Mouse (Mus musculus) induced T-regulatory cell, adult 2 months (primary cell): ENCODE results near the gene Vdac2.

Experiments used
- DNase-seq: peaks from one replicate; pipeline ENCODE4 v3.0.0-alpha.2; 2012; ENCODE audit warnings: low read depth

The Vdac2 gene

DNA sequence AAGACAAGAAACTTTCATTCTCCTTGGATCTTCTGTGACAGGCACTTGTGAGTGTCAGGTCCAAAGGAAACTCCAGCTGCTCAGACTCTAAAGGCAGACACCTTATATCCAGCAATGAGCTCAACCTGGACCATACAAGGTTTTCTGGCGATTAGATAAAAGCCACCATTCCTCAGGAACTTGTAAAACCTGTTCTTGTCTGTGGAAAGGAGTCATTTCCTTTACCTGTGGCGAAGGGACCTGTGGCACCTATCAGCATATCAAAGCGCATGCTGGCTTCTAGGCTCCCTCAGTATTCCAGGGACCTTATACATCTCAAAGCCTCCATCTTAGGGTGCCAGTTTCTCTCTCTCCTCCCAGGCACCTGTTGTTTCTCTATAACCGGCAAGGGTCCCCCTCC is 7.6 kb upstream of the Vdac2 start:
- DNase-seq, result no peak

DNA sequence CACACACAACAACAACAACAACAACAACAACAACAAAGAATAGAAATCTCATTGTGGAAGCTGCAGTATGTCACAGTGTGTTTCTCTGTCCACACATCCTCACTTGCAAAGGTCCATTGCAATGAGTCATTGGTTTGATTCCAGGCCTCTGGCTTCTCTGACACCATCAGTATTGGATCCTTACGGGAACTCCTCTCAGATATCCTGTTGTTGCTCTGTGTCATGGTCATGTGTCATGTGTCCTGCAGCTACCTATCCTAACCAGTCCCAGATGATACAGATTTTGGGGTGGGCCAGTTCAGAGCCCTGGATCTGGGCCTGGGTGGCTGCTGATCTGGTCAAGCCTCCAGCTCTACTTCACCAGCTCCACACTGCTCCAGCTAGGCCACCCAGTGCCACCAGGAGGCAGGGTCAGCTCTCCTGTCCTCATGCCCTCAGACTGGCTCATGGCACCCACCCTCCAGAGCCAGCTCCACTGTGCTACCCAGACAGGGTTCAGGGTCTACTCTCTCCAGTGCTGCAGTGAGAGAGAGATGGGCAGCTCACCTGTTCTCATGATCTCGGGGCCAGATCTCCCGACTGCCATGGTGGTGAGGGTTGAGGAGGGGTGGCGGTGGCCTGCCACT is 4.0 kb upstream of the Vdac2 start:
- DNase-seq, result no peak

DNA sequence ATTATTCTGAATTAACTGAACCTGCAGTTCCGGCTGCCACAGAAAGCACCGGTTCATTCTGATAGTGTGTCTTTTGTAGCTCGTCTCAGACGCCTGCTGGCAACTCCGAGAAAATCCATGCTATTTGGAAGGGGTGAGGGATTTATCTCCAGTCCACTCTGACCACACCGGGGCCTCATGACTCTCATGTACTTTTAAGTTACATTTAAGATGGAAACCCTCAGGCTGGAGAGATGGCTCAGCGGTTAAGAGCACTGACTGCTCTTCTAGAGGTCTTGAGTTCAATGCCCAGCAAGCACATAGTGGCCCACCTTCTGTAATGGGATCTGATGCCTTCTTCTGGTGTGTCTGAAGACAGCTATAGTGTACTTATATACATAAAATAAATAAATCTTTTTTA is 2.7 kb upstream of the Vdac2 start:
- no peak for DNase-seq

DNA sequence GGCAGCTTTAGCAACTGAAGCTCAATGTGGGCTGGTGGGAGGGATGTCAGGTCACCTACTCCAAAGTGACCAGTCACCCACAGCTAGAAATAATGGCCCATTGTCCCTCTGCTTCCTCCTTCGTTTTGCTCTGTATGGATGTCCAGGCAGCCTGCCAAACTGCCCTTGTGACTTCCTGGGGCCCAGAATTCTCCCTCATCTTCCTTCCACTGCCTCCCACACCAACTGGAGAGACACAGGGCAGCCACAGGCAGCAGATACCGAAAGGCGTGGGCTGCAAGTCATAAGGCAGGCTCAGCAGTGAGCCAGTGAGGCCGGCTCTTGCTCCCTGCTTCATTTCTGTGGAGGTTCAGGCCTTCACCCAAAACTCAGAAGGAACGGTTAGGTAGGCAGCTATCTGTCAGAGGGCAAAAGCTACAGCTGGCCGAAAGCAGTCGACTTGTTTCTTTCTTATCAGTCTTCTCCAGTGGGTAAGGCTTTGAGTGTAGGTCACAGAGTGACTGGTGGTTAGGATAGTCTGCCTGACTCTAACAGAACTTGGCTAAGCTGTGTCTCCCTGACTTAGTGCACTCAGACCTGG is 2.2 kb upstream of the Vdac2 start:
- DNase-seq, result no peak

DNA sequence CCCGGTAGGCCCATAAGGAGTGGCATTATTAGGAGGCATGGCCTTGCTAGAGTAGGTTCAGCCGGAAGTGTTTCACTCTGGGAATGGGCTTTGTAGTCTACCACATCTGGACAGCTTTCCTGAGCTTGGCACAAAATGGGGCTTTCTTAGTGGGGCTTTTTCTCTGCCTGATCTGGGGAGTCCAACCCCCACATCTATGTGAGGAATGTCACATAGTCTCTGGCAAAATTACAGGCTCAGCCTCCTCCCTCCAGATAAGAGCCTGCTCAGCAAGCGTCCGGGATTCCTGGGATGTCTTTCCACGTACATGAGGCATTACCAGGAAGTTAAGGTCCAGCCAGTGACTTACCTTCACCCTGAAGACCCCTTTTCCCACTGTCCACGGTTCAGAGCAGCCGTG is 1.1 kb upstream of the Vdac2 start:
- no peak for DNase-seq

DNA sequence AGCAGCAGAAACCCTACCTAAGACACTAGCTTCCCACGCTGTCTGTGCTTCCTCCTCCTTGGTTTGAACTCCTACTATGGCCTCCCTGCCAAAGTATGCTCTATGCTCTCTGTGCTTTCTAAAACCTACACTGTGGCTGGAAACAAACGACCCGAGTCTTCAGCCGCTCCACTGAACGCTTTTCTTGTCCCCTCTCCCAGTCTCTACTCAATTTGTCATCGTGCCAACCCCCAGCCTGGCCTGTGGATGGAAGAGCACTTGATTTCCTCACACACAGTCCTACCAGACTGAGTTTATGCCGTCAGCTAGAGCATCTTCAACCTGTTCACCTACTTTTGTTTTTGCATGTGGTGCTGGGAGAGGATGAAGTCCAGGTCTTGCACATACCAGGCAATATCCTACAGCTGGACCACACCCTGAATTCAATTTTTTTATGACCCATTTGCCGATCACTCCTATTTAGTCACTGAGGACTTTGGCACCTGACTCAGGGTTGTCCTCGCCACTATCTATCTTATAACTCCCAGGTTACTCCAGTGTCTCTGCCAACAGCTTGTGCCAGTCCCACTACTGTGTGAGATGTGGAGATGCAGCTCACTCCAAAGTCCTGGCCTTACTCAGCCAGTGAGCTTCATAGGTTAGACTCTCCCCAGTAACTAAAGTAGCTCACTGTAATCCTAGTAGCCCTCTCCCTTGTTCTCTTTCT is 901 bp downstream of the Vdac2 start:
- no peak for DNase-seq

DNA sequence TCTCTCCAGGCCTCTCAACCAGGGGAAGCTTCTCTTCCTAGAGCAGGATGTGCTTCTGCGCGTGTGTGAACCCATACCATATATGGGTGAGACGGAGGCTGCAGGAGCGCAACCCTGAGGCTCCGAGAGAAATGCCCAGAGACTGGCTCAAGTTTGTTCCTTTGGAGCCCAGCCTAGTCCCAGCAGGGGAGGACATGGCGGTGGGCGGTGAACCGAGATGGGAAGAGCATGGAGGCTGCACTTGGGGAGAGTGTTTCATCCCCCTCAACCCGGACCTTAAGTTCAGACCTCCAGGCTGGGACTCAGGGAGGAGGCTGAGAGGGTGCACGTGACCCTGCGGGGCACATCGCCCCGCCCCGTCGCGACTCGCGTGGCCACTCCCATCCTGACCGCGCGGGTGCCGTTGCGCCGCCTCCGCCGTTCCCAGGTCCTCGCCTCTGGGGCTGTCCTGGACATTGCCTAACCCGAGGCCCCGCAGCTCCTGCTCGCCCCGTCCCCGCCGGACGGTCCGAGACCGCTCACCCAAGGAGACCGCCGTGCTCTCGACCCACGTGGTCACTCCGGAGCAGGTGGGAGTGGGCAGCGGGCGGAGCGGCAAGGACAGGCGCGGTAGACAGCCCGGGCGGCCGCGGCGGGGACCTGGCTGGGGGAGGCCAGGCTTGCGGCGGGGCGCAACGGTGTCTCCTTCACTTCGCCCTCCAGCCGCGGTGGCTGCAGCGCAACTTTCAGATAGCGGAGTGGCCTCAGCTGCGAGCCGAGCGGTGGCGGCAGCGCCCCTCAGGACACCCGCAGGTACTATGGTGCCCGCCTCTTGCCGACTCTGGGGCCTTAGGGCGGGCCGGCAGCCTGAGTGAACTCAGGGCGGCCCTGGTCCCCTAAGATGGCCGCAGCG is 6.1 kb downstream of the Vdac2 start:
- DNase-seq, result peak; percentile 97

DNA sequence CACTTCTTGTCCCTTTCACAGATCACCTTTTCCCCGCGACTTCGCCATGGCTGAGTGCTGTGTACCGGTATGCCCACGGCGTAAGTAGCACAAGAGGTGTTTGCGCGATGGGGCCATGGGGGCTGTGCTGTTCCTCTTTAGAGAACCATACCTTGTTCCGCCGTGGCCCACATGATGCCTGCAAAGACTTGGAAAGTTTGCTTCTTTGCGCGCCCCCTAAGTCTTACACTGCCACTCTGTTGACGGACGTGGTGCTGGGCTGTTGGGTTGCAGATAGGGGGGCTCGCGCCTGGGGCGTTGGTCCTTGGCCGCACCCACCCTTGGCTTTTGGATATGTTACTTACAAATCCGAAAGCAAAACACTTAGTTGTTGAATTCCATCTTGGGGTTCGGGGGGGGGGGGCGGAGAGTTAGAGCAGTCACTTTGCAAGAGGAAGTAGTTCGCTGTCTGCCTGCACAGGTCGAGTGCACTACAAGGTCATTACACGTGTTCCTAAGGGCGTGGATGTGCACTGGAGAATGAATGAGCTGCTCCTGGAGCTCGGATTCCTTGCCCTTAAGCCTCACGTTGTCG is 6.9 kb downstream of the Vdac2 start:
- peak; percentile 73 for DNase-seq

DNA sequence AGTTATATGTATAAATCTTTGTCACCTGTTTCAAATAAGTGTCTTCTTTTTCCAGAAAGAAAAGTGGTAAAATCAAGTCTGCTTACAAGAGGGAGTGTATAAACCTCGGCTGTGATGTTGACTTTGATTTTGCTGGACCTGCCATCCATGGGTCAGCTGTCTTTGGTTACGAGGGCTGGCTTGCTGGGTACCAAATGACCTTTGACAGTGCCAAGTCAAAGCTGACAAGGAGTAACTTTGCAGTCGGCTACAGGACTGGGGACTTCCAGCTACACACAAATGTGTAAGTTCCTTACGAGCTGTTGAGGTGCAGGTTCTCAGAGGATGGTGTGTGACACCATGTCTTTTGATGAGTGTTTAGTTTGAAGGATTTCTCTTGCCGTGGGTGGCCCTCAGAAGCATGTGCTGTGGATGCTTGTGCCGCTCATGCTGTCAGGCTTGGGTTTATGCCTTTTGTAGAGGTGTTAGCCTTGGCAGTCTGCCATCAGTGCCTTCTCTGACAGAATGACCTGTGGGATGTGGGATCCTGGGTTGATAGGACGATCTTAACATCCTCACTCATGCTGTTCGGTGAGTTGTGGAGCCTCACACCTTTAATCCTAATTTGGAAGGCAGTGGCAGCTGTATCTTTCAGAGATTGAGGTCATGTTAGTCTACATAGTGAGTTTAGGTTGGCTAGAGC is 13.4 kb downstream of the Vdac2 start:
- DNase-seq, result no peak

DNA sequence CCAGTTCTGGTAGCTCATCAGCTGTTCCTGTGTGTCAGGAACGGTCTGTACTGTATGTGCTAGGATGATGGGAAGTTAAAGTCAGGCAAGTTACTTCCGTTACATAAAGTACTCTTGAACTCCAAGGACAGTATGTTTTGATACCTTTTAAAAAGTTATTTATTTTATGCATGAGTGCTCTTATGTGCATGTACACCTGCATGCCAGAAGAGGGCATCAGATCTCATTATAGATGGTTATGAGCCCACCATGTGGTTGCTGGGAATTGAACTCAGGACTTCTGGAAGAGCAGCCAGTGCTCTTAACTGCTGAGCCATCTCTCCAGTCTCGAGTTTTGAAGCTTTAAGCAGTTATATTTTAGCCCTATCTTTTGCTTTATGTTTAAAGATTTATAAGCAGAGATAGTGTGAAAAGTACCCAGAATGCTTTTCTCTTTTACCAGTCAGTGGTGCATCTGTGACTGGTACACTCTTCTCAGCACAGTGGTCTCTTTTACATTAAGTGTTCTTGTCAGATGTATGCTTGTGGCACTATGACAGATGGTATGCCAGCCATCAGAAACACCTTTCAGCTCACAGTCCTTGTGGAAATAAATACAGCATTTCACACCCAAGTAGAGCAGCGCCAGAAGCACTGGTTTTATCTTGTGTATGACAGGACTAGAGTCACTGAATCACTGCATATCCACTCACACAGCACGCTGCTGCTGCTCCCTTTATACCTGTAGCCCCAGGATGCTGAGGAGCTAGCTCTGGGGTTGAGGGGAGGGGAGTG is 17.0 kb downstream of the Vdac2 start:
- DNase-seq, result no peak

DNA sequence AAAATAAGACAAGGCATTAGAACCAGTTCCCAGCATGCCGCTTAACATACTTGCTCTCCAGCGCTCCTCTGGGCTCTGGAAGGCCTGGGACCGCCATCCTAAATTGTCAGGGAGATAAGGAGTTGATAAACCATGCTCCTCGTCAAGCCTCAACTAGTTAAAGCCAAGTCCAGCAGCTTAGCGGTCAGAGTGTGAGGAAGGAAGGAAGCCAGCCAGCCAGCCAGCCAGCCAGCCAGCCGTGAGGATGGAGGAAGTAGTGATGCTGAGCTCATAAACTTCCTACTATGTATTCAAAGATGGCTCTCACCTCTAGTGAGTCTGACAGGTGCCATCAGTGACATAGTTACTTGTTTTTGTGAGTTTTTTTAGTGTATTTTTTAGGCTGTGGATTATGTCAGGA is 18.2 kb downstream of the Vdac2 start:
- DNase-seq, result no peak

DNA sequence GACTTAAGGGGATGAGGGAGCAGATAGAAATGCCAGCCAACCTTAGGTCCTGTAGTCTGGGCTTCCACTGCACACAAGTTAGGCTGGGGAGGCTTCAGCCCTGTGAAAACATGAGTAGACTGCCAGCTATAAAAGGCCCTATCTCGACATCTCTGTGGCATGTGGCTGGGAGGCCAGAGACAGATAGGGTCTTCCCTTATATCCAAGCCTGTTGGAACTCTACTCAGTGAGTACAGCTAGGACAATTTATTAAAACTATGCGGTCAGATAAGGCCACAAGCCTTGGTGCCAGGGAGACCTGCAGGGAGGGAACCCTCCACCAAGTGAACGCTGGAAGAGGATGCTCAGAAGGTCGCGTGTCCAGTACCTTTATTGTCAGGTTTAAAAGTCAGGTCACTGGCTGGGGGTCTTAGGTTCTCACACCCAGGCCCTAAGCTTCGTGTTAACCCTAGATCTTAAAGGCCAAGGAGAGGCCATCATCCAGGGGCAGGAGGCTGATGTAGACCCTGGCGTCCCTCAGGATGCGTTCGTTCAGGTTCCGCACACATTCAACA is 21.9 kb downstream of the Vdac2 start:
- DNase-seq, result no peak

DNA sequence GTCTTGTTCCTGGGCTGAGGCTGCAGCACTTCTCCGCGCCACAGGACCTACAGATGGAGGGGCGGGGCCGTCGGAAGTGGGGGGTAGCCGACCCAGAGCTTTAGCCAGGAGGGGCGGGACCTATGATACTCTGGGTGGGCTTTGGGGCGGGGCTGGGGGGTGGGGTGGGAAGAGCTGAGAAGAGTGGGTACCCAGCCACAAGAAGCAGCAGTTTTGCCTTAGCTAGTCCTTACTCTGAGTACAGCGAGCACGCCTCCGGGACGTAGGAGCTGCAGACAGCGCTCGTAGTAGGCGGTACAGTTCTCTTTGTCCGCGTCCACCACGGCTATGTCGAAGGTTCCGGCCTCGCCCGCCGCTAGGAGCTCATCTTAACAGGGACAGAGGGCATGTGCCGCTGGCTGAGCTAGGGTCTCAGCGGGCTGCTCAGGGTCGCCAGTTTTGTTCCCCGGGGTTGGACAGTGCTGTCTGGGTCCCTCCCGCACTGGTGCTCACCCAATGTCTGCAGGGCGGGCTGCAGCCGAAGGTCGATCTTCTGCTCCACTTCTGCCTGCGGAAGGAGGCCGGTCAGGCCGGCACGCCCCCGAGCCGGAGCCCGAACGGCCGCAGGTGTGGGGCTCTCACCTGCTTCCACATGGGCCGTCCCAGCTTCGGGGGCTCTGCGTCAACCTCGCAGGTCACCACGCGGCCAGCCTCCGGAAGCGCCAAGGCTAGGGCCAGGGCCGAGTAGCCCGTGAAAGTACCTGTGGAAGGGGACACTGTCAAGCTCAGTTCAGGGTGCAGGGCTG is 22.5 kb downstream of the Vdac2 start:
- peak; percentile 62 for DNase-seq

DNA sequence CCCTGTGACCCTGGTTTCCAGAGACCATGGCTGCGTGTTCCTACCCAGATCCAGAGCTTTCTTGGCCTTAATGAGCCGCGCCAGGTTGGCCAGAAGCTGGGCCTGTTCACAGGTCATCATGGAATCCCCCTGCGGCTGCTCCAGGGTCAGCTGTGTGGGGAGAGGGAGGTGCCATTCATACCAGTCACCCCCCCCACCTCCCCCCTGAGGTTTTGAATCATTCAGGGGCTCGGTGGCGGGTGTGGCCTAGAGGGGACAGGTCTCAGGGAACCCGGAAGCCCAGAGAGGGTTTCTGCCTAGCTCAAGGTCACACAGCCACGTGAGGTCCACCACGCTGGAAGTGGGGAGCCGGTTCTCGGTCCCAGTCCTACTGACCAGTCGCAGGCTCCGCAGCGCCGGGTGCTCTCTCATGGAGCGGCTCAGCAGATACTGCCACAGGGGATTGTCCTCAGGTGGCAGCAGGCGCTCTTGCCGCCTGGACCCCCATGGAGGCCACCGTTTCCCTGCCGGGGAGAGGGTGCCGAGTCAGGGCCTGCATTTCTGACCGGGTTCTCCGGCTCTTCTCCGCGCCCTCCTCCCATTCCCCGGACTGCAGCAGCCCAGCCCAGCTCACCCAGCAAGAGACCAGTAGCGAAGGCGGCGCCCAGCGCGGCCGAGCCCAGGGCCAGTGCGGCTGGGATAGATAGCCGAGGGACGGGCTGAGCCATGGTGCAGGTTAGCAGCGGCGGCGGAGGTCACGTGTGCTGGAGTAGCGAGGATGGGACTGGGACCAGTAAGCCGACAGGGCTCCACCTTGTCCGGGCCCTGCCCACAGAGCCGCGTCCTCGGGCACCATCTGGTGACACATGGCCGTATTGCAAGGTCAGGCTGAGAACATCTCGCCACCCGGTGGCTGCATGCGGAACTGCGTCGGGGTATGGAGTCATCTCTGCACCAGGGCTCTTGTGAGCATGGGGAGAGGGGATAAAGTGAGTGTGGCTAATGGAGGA is 23.4 kb downstream of the Vdac2 start, which contains the start of gene Comtd1:
Gene Comtd1 (minus strand): TSS at position 812 of the 989 bp plus-strand sequence.
- DNase-seq, result peak; percentile 95

DNA sequence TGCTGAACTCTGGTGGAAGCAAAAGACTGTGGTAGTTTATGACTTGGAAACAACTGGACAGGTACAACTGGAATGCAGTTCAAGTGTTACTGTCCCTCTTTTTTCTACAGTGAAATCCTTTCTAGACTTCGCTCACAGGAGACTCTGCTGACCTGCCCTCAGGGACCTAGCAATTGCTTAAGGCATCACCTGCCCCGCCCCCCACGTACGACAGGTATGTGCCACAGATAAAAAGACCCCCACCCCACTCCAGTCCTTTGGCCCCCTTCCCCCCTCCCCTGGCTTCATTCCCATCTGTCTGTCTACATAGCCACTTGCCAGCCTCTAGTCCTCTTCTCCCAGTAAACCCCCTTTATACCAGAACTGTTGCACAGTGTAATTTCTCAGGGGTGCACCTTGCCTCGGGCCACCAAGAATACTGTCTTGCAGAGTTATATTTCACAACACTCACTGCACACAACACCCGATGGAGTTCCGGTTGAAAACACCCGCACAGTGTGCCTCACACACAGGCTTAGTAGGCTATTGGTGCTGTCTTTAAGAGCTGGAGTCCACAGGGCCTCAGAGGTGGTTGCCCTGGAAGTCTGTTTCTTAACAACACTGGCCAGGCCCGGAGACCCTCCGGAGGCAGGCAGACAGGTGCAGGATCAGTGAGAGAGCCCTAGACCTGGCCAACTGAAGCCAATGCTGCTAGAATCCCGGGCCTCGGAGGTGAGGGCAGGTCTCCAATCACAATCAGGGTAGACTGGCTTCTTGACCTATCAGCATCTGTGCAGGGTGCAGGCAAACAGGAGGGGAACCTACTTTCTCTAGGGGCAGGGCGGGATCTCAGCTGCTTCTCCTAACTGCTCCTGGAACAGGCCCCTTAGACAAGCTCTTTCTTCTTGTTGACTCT is 24.7 kb downstream of the Vdac2 start:
- DNase-seq, result no peak

DNA sequence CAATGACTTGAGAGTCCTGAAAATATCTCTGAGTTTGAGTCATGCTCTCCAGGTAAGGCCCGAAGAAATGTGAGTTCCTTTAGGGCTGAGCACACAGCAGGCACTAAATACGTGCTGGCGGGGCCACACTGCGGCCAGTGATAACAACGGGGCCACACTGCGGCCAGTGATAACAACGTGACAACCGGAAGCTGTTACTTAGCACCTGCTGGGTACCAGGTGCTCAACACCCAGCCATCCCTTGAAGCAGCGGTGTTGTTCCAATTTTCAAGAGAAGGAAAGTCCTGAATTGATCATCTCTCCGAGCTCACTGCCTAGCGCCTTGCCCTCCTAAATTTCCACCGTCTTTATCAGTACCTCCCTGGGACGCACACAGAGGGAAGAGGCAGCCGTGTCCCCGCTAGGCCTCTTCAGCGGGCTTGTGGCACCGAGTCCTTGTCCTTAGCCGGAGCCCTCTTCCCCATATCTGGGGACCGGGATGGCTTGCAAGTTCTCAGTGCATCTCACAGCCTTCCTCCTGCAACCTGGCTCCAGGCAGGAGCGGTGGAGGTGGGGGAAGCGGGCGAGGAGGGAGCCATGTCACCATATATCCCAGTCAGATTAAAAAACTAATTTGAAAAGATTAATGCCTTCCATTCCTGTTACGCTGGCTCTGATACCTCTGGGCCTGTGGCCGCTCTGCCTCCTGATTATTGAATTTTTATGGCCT is 25.5 kb downstream of the Vdac2 start:
- no peak for DNase-seq
